8 mouse cellular contexts compared by ENCODE assay signal in the genomic region with DNA sequence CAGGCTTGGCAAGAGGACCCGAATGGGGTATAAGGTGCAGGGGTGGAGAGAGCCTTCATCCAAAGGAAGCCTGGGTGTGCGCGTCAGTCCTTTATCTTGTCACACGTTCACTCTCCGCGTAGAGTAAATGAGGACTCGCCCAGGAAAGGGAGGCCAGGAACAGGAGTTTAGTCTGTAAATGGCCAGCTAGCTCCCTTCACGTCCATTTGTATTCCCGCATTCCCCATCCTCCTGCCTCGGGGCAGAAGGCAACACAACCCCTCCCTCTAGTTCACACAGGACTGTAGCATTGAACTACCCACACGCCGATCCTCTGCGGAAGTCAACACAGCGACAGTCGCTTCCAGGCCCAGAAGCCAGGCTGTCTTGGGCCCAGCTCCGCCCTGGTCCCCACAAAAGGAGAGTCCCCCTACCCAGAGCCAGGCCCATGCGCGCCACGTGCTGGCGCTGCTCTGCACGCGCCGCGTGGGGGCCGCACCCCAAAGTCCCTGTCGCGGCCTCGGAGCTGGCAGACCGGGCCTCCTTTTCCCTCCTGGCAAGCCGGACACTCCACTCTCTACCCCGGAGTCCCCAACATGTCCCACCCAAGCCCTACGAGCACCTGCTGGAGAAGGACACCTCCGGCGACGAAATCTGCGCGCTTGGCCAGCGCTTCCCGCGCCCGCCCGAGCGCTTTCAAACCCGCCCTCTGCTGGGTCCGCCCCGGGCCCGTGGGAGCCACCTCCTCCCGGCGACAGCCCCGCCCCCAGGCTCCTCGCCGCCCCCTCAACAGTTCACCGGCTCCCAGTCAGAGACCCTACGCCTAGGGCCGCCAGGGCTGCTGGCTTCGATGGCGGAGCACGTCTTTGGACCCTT. TPM values are rescaled to one million over a fixed set of nuclear protein-coding genes. Genes with fewer than 3 reads are reported as not detected.
DNase-seq lines count a peak whose midpoint lies in the region; ATAC-seq and TF ChIP-seq lines count a peak whose summit lies in the region.

No protein-coding gene starts in this region.

- no peak for TF ChIP-seq POLR2A in cortical plate, adult 2 months (IDR thresholded peaks at IDR 0.05; ENCODE audit: extremely low read depth, insufficient read depth, low read length)

- no peak for TF ChIP-seq CTCF in cortical plate, adult 2 months (IDR thresholded peaks at IDR 0.05; ENCODE audit: extremely low read depth, insufficient read depth, low read length)

- H3K9ac ChIP-seq in intestine, embryonic 14.5 days (ENCODE audit: low read length), result peak overlapping the region; percentile 59
- peak overlapping the region; percentile 91 for H3K9ac ChIP-seq in liver, embryonic 16.5 days (ENCODE audit: low read depth, low read length)
- H3K9ac ChIP-seq in neural tube, embryonic 11.5 days (ENCODE audit: low read length), result peak overlapping the region; percentile 59

- peak; percentile 64 for ATAC-seq in intestine, embryonic 14.5 days (replicated peaks; ENCODE audit: low FRiP score, low TSS enrichment, low read depth)
- ATAC-seq in liver, embryonic 16.5 days (ENCODE audit: low read depth), result peak; percentile 65
- peak; percentile 74 for ATAC-seq in neural tube, embryonic 11.5 days (ENCODE audit: insufficient read depth, low FRiP score, low TSS enrichment)

- peak overlapping the region; percentile 38 for H3K4me3 ChIP-seq in cortical plate, adult 2 months (ENCODE audit: insufficient read depth, low read length)
- peak overlapping the region; percentile 51 for H3K4me3 ChIP-seq in intestine, embryonic 14.5 days (ENCODE audit: low read depth, low read length)
- H3K4me3 ChIP-seq in liver, embryonic 16.5 days (ENCODE audit: low read depth, low read length), result peak overlapping the region; percentile 92
- H3K4me3 ChIP-seq in neural tube, embryonic 11.5 days (ENCODE audit: low read depth, low read length), result peak overlapping the region; percentile 46

- no peak overlapping the region for H3K27ac ChIP-seq in cortical plate, adult 2 months (ENCODE audit: insufficient read depth, low read length)
- H3K27ac ChIP-seq in intestine, embryonic 14.5 days (ENCODE audit: low read depth), result 0 out of 2 replicates have a peak overlapping the region, but pooled peaks have one; percentile 22
- peak overlapping the region; percentile 95 for H3K27ac ChIP-seq in liver, embryonic 16.5 days (ENCODE audit: low read length)
- H3K27ac ChIP-seq in neural tube, embryonic 11.5 days (ENCODE audit: low read depth, low read length), result no peak overlapping the region

- 1% methylated on average over 58 of the region's 58 CpGs for WGBS in intestine, embryonic 14.5 days
- under 1% methylated on average over 58 of the region's 58 CpGs for WGBS in liver, embryonic 16.5 days (ENCODE audit: insufficient replicate concordance)
- under 1% methylated on average over 58 of the region's 58 CpGs for WGBS in neural tube, embryonic 11.5 days

- peaks cover 9% of the 10 kb centered on the region for H3K4me1 ChIP-seq in cortical plate, adult 2 months (ENCODE audit: control insufficient read depth, insufficient read depth, low read length)
- peaks cover 60% of the 10 kb centered on the region for H3K4me1 ChIP-seq in intestine, embryonic 14.5 days (replicated peaks; ENCODE audit: control insufficient read depth, insufficient read depth, low read length)
- H3K4me1 ChIP-seq in liver, embryonic 16.5 days (ENCODE audit: control insufficient read depth, low read depth, low read length), result peaks cover 73% of the 10 kb centered on the region
- H3K4me1 ChIP-seq in neural tube, embryonic 11.5 days (ENCODE audit: control insufficient read depth, insufficient read depth, low read length), result peaks cover 30% of the 10 kb centered on the region

- no peaks in the 10 kb centered on the region for H3K9me3 ChIP-seq in intestine, embryonic 14.5 days (ENCODE audit: control insufficient read depth, low read length)
- H3K9me3 ChIP-seq in liver, embryonic 16.5 days (replicated peaks; ENCODE audit: control insufficient read depth, low read length), result no peaks in the 10 kb centered on the region
- H3K9me3 ChIP-seq in neural tube, embryonic 11.5 days (ENCODE audit: control insufficient read depth, low read length), result no peaks in the 10 kb centered on the region

- H3K36me3 ChIP-seq in intestine, embryonic 14.5 days (ENCODE audit: control insufficient read depth, insufficient read depth, low read length), result no peaks in the 10 kb centered on the region
- peaks cover 6% of the 10 kb centered on the region for H3K36me3 ChIP-seq in liver, embryonic 16.5 days (ENCODE audit: control insufficient read depth, insufficient read depth)
- H3K36me3 ChIP-seq in neural tube, embryonic 11.5 days (ENCODE audit: control insufficient read depth, insufficient read depth, low read length), result no peaks in the 10 kb centered on the region

- DNase-seq in A20 (ENCODE audit: low read depth, low spot score) (peak; percentile 81), ZHBTc4 (ENCODE audit: low read depth, low spot score) (peak; percentile 91)
- DNase-seq in gastrocnemius, postnatal 4 days (ENCODE audit: low spot score in 2 of 2), result peak; percentile 86 to 87
- peak; percentile 83 for DNase-seq in intestine, embryonic 14.5 days (ENCODE audit: low spot score)
- peak; percentile 74 for DNase-seq in neural tube, embryonic 11.5 days (ENCODE audit: low spot score)
- DNase-seq in thymus, adult 18-20 months, result peak; percentile 78 to 79

- H3K4me2 ChIP-seq in intestine, embryonic 14.5 days (ENCODE audit: low read length), result peak overlapping the region; percentile 96
- peak overlapping the region; percentile 99 for H3K4me2 ChIP-seq in liver, embryonic 16.5 days (ENCODE audit: low read depth, low read length)
- peak overlapping the region; percentile 98 for H3K4me2 ChIP-seq in neural tube, embryonic 11.5 days (ENCODE audit: low read depth)

- H3K27me3 ChIP-seq in intestine, embryonic 14.5 days (replicated peaks; ENCODE audit: control insufficient read depth, insufficient read depth, low read length), result 0 out of 2 replicates have a peak, but pooled peaks cover 4% of the 10 kb centered on the region
- H3K27me3 ChIP-seq in liver, embryonic 16.5 days (ENCODE audit: control insufficient read depth, insufficient read depth, low read depth, low read length), result no peaks in the 10 kb centered on the region
- H3K27me3 ChIP-seq in neural tube, embryonic 11.5 days (ENCODE audit: control insufficient read depth, insufficient read depth, low read length), result peaks cover 7% of the 10 kb centered on the region

RNA-seq across cellular contexts. Expression of a gene that starts 4.3 kb away (rescaled TPM):
- 35.9 and 37.6 TPM in 2 replicates for polyA plus RNA-seq in cortical plate, adult 2 months (2012; rRNA removed)
- 100 to 1,000 TPM; 148 to 166 TPM for total RNA-seq in gastrocnemius, postnatal 4 days (2021)
- 79.7 and 82.7 TPM in 2 replicates for polyA plus RNA-seq in intestine, embryonic 14.5 days (2014; fragmentation: Nextera tagmentation; extraction: Ambion mirVana)
- 154 and 162 TPM in 2 replicates for polyA plus RNA-seq in liver, embryonic 16.5 days (2015; fragmentation: Nextera tagmentation; extraction: Ambion mirVana)
- polyA plus RNA-seq in neural tube, embryonic 11.5 days (2014; fragmentation: Nextera tagmentation; extraction: Ambion mirVana), result 44.1 and 48.7 TPM in 2 replicates

RNA-seq across cellular contexts. Expression of a gene that starts 6.8 kb away (rescaled TPM):
- not detected in 2 replicates for polyA plus RNA-seq in cortical plate, adult 2 months (2012; rRNA removed)
- 10 to 100 TPM; 42.8 to 44.3 TPM for total RNA-seq in gastrocnemius, postnatal 4 days (2021)
- polyA plus RNA-seq in intestine, embryonic 14.5 days (2014; fragmentation: Nextera tagmentation; extraction: Ambion mirVana), result 0.31 TPM in 1 of 2 replicates, not detected in the other
- 0.30 and 0.35 TPM in 2 replicates for polyA plus RNA-seq in liver, embryonic 16.5 days (2015; fragmentation: Nextera tagmentation; extraction: Ambion mirVana)
- polyA plus RNA-seq in neural tube, embryonic 11.5 days (2014; fragmentation: Nextera tagmentation; extraction: Ambion mirVana), result 4.8 and 5.3 TPM in 2 replicates

RNA-seq across cellular contexts. Expression of a gene that starts 22.0 kb away (rescaled TPM):
- 980 and 997 TPM in 2 replicates for polyA plus RNA-seq in cortical plate, adult 2 months (2012; rRNA removed)
- total RNA-seq in gastrocnemius, postnatal 4 days (2021), result 1,000 to 10,000 TPM; 1,179 to 1,260 TPM
- 1,628 and 1,680 TPM in 2 replicates for polyA plus RNA-seq in intestine, embryonic 14.5 days (2014; fragmentation: Nextera tagmentation; extraction: Ambion mirVana)
- polyA plus RNA-seq in liver, embryonic 16.5 days (2015; fragmentation: Nextera tagmentation; extraction: Ambion mirVana), result 564 and 565 TPM in 2 replicates
- 1,725 and 1,823 TPM in 2 replicates for polyA plus RNA-seq in neural tube, embryonic 11.5 days (2014; fragmentation: Nextera tagmentation; extraction: Ambion mirVana)

RNA-seq across cellular contexts. Expression of a gene that starts 31.4 kb away (rescaled TPM):
- polyA plus RNA-seq in cortical plate, adult 2 months (2012; rRNA removed), result 52.4 and 52.6 TPM in 2 replicates
- total RNA-seq in gastrocnemius, postnatal 4 days (2021), result 10 to 100 TPM; 44.4 to 52.7 TPM
- polyA plus RNA-seq in intestine, embryonic 14.5 days (2014; fragmentation: Nextera tagmentation; extraction: Ambion mirVana), result 136 and 146 TPM in 2 replicates
- 45.3 and 46.5 TPM in 2 replicates for polyA plus RNA-seq in liver, embryonic 16.5 days (2015; fragmentation: Nextera tagmentation; extraction: Ambion mirVana)
- 101 and 106 TPM in 2 replicates for polyA plus RNA-seq in neural tube, embryonic 11.5 days (2014; fragmentation: Nextera tagmentation; extraction: Ambion mirVana)

RNA-seq across cellular contexts. Expression of a gene that starts 39.6 kb away (rescaled TPM):
- polyA plus RNA-seq in cortical plate, adult 2 months (2012; rRNA removed), result 2.1 and 2.3 TPM in 2 replicates
- 1 to 10 TPM; 3.2 TPM for total RNA-seq in gastrocnemius, postnatal 4 days (2021)
- 3.7 and 4.0 TPM in 2 replicates for polyA plus RNA-seq in intestine, embryonic 14.5 days (2014; fragmentation: Nextera tagmentation; extraction: Ambion mirVana)
- 1.8 TPM in 2 replicates for polyA plus RNA-seq in liver, embryonic 16.5 days (2015; fragmentation: Nextera tagmentation; extraction: Ambion mirVana)
- polyA plus RNA-seq in neural tube, embryonic 11.5 days (2014; fragmentation: Nextera tagmentation; extraction: Ambion mirVana), result 6.9 and 7.0 TPM in 2 replicates

Comparison
In these comparisons a context has a peak if more than half of its experiments do, and no peak if none do; other contexts are left out.
1. H3K27ac ChIP-seq: peak in intestine, embryonic 14.5 days (single experiment) and liver, embryonic 16.5 days (single experiment); none in cortical plate, adult 2 months (single experiment) and neural tube, embryonic 11.5 days (single experiment).
2. H3K4me3 ChIP-seq: peak in every context shown above with its lines; median percentile 92 in liver, embryonic 16.5 days; 51 in intestine, embryonic 14.5 days; 46 in neural tube, embryonic 11.5 days; 38 in cortical plate, adult 2 months.
3. Peak in every context shown above with its lines, with median percentiles within 50 percentile points of each other: DNase-seq, ATAC-seq, H3K4me2 ChIP-seq and H3K9ac ChIP-seq.